Mouse (Mus musculus): ENCODE results near the gene Arhgap23. TPM values are rescaled to one million over a fixed set of nuclear protein-coding genes. Genes with fewer than 3 reads are reported as not detected.

Gene Arhgap23
- polyA plus RNA-seq (2014; fragmentation: Illumina TruSeq; extraction: RNeasy Lipid Tissue Mini Kit (QIAGEN cat#74804); ENCODE audit: low replicate concordance): 1.4 TPM

GRCm38 (mm10) chr11:97415330-97415711 lies at the start of gene Arhgap23:
Gene Arhgap23, plus strand, starts transcription at chr11:97415533.

DNA sequence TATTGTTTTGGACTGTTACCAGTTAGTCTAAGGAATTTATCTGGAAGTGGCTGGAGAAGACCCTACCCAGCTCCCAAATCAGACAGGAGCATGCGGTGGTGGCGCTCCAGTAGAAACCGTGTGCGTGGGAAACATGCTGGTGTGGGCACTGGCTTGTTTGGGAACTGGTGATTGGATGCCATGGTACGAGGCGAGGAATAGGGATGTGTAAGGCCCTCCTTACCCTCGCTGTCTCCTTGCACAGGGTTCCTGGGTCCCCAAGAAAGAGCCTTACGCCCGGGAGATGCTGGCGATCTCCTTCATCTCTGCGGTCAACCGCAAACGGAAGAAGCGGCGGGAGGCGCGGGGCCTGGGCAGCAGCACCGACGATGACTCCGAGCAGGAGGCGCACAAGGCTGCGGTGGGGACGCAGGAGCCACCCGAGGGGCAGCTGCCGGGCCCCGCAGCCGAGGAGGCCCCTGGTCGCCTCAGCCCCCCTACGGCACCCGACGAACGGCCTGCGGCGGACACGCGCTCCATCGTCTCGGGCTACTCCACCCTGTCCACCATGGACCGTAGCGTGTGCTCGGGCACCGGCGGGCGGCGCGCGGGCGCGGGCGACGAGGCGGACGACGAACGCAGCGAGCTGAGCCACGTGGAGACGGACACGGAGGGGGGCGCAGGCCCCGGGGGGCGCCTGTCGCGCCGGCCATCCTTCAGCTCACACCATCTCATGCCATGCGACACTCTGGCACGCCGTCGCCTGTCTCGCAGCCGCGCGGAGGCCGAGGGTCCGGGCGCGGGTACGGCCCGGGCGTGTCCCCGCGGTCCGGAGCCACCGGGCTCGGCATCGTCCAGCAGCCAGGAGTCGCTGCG lies 84.8 kb downstream of the Arhgap23 start, which contains the start of gene 4933428G20Rik:
Gene 4933428G20Rik (minus strand): TSS at position 476 of the 855 bp plus-strand sequence.

Other genes starting within 250 kb of the Arhgap23 start
- gene Kpnb1, start 227.7 kb upstream of the Arhgap23 start, polyA plus RNA-seq (2014; fragmentation: Illumina TruSeq; extraction: RNeasy Lipid Tissue Mini Kit (QIAGEN cat#74804); ENCODE audit: low replicate concordance): 82.0 TPM
- gene Npepps, start 134.9 kb upstream of the Arhgap23 start, polyA plus RNA-seq (2014; fragmentation: Illumina TruSeq; extraction: RNeasy Lipid Tissue Mini Kit (QIAGEN cat#74804); ENCODE audit: low replicate concordance): 143 TPM
- 22.3 TPM for gene Mrpl45, start 99.8 kb upstream of the Arhgap23 start, polyA plus RNA-seq (2014; fragmentation: Illumina TruSeq; extraction: RNeasy Lipid Tissue Mini Kit (QIAGEN cat#74804); ENCODE audit: low replicate concordance)
- gene Gpr179, start 63.5 kb upstream of the Arhgap23 start, polyA plus RNA-seq (2014; fragmentation: Illumina TruSeq; extraction: RNeasy Lipid Tissue Mini Kit (QIAGEN cat#74804); ENCODE audit: low replicate concordance): not detected
- 4.2 TPM for gene Socs7, start 53.0 kb upstream of the Arhgap23 start, polyA plus RNA-seq (2014; fragmentation: Illumina TruSeq; extraction: RNeasy Lipid Tissue Mini Kit (QIAGEN cat#74804); ENCODE audit: low replicate concordance)
- gene 4933428G20Rik, start 84.8 kb downstream of the Arhgap23 start, polyA plus RNA-seq (2014; fragmentation: Illumina TruSeq; extraction: RNeasy Lipid Tissue Mini Kit (QIAGEN cat#74804); ENCODE audit: low replicate concordance): not detected
- gene Srcin1, start 160.7 kb downstream of the Arhgap23 start, polyA plus RNA-seq (2014; fragmentation: Illumina TruSeq; extraction: RNeasy Lipid Tissue Mini Kit (QIAGEN cat#74804); ENCODE audit: low replicate concordance): not detected
- not detected for gene Epop, start 214.2 kb downstream of the Arhgap23 start, polyA plus RNA-seq (2014; fragmentation: Illumina TruSeq; extraction: RNeasy Lipid Tissue Mini Kit (QIAGEN cat#74804); ENCODE audit: low replicate concordance)
- gene Mllt6, start 247.9 kb downstream of the Arhgap23 start, polyA plus RNA-seq (2014; fragmentation: Illumina TruSeq; extraction: RNeasy Lipid Tissue Mini Kit (QIAGEN cat#74804); ENCODE audit: low replicate concordance): 3.7 TPM

All from small intestine, adult 10 weeks (tissue).